Mouse (Mus musculus): ENCODE measurements around the gene Prm3.
A peak's percentile ranks its signal among the peaks of the same experiment; 100 is the strongest.

The Prm3 gene

DNA sequence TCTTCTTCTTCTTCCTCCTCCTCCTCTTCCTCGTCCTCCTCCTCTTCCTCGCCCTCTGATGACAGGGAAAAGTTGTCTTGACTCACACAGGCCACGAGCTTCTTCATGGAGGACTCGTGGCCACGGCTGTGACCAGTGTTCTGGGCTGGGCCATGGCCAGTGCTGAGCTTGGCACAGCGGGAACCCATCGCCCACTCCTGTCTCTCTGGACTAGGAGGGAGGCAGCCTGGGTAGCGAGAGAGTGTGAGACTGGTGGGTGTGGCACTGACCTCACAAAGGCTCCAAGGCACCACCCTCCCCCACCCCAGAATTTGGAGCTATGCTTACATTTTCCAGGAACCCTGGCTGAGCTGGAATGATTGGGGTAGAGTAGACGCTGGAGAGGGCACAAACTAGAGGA lies at the start of gene Prm3:
Prm3 (minus strand) TSS at position 213 of the 400 bp plus-strand sequence.
- DNase-seq (ENCODE audit: low spot score): no peak

DNA sequence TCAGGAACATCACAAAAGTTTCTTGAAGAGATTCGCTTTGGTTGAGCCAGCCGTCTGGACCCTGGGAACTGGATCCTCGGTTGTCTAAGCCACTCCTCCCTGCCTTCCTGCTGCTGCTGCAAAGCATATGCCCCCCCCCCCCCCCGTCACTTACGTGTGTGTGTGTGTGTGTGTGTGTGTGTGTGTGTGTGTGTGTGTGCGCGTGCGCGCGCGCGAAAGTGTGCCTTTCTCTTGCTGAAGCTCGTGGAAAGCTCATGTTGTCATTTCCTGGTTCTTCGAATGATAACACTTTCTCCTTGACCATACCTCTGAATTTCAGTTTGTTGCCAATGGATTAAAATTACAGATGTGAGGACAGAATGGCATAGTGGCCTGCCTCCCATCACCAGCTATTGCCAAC lies 49.3 kb upstream of the Prm3 start:
- no peak for DNase-seq (ENCODE audit: low spot score)

DNA sequence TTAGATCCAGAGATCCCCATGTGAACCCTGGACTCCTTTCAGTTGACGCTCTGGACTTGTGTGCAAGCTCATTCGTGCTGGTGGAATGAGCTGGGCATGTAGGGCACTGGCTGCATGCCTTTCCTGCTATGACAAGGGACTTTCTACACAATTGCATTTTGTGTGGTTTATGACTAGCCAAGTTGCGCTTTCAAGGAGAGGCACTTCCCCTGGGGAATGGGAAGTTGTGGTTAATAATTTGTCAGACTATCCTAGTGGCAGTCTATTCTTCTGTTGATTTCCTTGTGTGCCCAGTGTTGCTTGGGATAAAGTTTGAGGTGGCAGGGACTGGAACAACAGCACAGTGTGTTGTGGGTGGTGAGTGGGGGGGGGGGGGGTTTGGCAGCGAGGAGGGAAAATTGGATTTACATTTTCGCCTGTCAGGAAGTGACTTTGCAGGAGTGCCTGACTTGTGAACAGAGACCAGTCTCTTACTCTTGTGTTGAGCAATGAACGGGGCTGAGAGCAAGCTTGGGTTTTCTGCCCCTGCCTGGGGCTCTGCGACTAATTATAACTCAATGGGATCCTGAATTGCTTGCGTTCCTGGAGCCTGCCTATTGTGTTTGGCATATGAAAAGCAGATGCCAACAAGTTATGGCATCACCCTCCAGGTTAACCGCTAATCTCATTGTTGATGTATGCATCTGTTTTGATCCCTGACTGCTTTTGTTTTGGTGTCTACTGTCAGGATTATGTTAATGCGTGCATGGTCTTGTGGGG lies 48.0 kb upstream of the Prm3 start:
- peak; percentile 12 for DNase-seq (ENCODE audit: low spot score)

DNA sequence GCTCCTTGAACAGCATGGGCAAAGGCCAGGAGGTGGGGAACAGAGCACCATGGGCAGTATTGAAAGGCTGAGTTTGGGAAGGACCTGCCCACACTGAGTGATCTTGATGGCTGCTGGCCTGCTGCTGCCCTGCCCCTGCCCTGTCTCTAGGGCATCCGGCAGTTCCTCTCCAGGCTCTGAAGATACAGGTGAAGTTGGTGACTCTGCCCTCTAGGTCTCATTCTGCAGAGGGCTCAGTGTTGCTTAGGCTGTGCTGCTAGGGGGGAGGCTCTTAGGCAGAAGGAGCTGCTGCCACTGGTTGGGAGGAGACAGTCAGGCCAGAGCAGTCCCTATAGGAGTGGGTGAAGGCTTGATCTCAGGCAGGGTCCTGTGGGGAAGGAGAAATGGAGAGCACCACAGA lies 47.2 kb upstream of the Prm3 start:
- DNase-seq (ENCODE audit: low spot score): no peak

DNA sequence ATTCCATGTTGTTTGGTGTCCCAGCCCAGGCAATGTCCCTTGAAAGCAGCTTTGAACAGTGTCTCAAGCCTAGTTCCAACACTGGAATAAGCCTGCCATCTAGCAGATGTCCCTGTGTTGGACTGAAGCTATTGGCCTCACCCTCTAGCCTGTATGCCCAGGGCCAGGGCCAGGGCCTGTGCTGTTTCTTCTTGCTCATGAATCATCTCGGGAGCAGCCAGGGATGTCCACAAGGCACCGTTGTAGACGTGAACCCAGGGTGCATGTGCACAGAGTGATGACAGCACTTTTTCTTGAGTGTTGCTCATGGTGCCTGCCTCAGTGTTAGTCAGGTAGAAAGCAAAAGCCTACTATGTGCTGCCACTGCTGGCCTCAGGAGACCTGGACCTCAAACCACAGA lies 46.5 kb upstream of the Prm3 start:
- no peak for DNase-seq (ENCODE audit: low spot score)

- no peak for DNase-seq (ENCODE audit: low spot score)
Measured at GRCm38 (mm10) chr16:10836388-10836787, 45.7 kb upstream of the Prm3 start.

DNA sequence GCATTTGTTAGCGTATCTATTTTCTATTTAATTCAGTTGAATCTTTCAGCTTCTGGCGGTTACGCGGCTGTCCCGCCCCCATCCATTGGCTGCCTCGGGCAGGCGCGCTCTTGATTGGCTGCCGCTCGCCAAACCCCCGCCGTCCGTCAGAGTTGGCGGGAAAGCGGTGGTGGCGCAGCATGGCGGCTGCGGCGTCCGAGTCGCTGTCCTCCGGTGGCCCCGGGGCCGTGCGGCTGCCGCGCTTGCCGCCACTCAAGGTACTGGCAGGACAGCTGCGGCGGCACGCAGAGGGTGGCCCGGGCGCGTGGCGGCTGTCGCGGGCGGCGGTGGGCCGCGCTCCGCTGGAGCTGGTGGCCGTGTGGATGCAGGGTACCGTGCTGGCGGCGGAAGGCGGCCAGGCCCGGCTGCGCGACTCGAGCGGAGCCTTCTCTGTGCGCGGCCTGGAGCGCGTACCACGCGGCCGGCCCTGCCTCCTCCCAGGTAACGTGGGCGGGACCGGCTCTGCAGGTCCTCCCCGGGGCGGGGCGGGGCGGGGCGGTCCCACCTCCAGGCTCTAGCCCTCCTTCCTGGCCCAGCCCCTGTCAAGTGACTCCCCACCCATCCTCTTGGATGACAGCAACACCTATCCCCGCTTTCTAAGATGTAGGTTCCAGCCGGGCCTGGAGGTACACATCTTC lies 44.3 kb upstream of the Prm3 start, which contains the start of gene Rmi2:
Rmi2 (plus strand) TSS at position 149 of the 677 bp plus-strand sequence.
- DNase-seq (ENCODE audit: low spot score): peak; percentile 88

DNA sequence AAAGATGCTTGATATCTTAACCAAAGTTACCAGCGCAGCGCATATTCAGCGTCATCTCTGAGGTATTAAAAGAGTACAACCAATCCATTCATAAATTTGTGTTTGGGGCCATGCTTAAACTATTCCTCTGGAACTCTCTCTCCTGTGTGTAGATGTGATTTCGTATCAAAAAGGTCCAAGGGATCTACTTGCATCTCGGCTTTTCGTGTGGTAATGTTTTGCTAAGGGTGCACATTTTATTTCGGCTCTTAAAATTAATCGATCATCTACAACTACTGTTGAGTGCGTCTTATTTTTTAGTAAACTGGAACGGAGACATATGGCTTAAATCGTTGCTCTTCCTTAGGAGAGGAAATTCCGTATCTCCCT lies 43.8 kb upstream of the Prm3 start:
- DNase-seq (ENCODE audit: low spot score): no peak

DNA sequence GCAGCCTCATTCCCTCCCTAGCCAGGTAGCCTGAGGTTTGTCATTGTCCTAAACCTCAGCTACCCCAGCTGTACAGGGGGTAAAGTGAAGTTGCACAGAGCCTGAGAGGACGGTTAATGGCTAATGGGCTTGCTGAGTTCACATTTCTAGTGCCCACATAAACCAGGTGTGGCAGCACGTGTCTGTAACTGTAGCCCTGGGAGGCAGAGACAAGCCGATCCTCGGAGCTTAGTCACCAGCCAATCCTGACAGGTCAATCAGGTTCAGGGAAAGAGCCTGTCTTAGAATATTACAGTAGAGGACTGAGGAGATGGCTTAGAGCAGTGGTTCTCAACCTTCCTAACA lies 37.7 kb upstream of the Prm3 start:
- peak; percentile 23 for DNase-seq (ENCODE audit: low spot score)

- DNase-seq (ENCODE audit: low spot score): no peak
Measured at GRCm38 (mm10) chr16:10827766-10828460, 37.2 kb upstream of the Prm3 start.

GRCm38 (mm10) chr16:10827269-10827668 lies 36.6 kb upstream of the Prm3 start:
- no peak for DNase-seq (ENCODE audit: low spot score)

- no peak for DNase-seq (ENCODE audit: low spot score)
Measured at GRCm38 (mm10) chr16:10825840-10826239, 35.1 kb upstream of the Prm3 start.

- DNase-seq (ENCODE audit: low spot score): no peak
Measured at GRCm38 (mm10) chr16:10824536-10824935, 33.8 kb upstream of the Prm3 start.

DNA sequence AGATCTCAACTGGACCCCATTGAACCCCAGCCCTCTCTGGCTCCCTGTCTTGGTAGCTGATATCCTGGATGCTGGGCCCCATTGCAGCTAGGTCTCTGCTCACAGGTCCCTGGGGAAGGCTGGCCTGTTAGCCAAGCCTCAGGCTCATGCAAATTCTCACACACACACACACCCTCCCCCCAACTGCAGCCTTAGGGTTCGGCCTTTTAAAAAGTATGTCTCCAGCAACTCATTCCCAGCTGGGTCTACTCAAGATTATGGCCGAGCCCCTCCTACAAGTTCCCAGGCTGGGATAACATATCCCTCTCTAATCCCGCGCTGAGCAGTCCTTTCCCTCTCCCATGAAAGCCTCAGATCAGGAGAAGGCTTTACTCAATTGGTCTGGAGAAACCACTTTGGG lies 30.7 kb upstream of the Prm3 start:
- no peak for DNase-seq (ENCODE audit: low spot score)

DNA sequence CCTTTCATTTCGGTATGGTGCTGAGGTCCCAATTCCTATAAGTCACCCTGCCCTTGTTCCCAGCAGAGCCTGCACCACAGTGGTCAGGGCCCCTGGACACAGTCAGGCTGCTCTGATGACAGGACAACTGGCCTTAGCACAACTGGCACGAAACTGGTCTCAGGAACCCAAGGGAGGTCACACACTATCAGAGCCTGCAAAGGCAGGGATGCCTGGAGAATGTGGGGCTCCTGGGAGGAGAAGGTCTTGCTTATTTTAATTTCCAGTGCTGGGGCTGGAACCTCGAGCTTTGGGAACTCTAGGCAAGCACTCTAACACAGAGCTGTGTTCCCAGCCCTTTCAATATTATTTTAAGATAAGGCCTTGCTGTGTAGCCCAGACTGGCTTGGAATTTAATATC lies 29.3 kb upstream of the Prm3 start:
- DNase-seq (ENCODE audit: low spot score): no peak

DNA sequence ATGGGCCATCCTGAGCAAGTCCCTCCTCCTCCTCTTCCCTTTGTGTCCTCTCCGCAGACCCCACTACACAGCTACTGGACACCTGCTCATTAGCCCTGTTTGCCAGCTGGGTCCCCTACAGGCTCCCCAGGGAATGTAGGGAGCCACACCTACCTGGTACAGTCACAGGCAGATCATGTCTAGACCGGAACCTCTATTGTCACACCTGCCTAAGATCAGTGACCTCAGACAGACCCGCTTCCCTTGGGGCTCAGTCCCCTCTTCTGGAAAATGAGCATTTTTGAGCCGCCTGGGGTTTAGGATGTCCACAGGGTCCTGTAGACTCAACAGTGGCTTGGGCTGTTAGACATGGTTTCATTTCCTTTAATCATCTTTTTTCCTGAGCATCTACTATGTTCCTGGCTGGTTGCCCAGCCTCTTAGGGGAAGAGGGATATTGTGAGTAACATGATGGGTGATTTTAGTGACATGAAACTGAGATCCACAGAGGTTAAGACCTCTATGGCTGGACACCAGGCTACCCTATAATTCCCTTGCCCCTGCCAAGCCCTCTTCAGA lies 27.9 kb upstream of the Prm3 start:
- DNase-seq (ENCODE audit: low spot score): no peak

DNA sequence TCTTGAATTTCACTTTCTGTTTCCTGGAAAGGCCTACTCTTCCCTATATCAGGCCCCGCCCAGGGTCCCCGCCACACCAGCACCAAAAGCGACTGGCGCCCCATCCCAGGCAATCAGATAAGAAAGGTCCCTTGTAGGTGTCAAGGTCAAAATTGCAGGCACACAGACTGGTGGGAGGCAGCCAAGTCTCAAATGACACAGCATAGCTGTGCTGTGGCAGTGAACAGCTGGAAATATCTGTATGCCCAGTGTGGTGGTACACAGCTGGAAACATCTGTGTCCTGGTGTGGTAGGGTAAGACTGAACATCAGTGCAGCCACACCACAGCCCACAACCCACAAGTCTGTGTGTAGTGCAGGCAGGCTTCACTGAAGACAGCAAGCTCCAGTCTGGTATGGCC lies 24.1 kb upstream of the Prm3 start:
- DNase-seq (ENCODE audit: low spot score): no peak

DNA sequence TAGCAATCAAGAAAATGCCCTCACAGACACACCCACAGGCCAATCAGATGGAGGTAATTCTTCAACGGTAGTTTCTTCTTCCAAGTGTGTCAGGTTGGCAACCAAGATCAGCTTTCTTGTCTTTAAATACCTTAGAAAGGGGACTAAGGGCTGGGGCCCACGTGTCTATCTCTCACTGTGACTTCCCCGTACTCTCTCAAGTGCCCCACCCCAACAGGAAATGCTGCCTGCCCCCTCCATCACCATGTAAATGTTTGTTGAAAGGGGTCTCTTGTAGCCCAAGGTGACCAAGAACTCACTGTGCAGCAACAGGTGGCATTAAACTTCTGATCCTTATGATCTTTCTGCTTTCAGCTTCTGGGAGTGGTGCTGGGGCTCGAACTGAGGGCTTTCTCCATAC lies 23.0 kb upstream of the Prm3 start:
- DNase-seq (ENCODE audit: low spot score): no peak

- no peak for DNase-seq (ENCODE audit: low spot score)
Measured at GRCm38 (mm10) chr16:10812865-10813371, 22.2 kb upstream of the Prm3 start, which contains the start of gene Gm11172. Gene Gm11172, plus strand, starts transcription at chr16:10812915.

GRCm38 (mm10) chr16:10810376-10810775 lies 19.7 kb upstream of the Prm3 start:
- no peak for DNase-seq (ENCODE audit: low spot score)

- DNase-seq (ENCODE audit: low spot score): no peak
Measured at GRCm38 (mm10) chr16:10805789-10806527, 15.2 kb upstream of the Prm3 start, which contains the start of gene Prm1. Gene Prm1, minus strand, starts transcription at chr16:10805839.

- DNase-seq (ENCODE audit: low spot score): peak; percentile 24
Measured at GRCm38 (mm10) chr16:10802420-10802819, 11.7 kb upstream of the Prm3 start.
